Mouse (Mus musculus): ENCODE data around the gene Vps11. TPM values are rescaled to one million over a fixed set of nuclear protein-coding genes. Genes with fewer than 3 reads are reported as not detected.
"Not testable (repeated sequence)": the region's sequence is repeated elsewhere in the genome, so short reads cannot be mapped to it uniquely, and the experiment has no call there.

The Vps11 gene
- polyA plus RNA-seq, 1 experiment from 2014 or later: 34.8 TPM

DNA sequence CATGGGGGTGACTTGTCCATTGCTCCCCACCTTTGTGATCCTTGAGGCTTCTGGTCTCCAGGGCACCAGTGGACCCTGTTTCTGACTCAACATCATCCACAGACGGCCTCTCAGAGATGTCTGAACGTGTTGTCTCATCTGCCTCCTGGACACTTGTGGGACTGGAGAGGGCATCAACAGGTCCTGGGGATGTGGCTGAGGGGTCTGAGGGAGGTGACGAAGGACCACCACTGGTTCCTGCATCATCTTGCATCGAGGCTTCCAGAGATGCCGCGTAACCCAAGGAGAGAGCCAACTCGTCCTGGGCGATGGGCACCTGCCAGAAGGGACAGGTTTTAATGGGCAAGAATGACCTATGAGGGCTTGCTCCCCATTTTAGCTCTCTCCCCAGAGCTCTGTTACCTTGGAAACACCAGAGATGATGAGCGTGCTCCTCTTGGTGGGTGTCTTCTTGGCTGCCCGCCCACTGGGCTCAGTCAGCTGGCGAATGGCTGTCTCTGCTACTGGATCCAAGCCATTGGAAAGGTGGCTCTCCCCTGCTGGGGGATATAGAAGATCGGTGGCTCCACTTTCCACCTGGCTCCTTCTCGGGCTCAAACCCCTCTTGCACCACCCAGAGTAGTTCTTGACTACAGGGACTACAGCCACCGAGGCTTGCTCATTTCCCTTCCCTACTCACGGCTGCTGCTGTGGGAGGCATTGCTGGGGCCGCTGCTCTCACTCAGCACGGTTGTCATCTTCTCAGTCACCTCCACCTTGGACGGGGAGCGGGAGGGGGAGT, 47.8 kb downstream of the Vps11 start:
- DNase-seq (ENCODE audit: low spot score) (no peak), ATAC-seq (ENCODE audit: low FRiP score) (no peak)
- no peak overlapping the region for H3K4me3 ChIP-seq (replicated peaks; ENCODE audit: low read length)
- WGBS: 69% methylated on average over 19 of the region's 19 CpGs
- H3K9ac ChIP-seq: no peak overlapping the region
- H3K4me2 ChIP-seq (replicated peaks): no peak overlapping the region
- H3K27ac ChIP-seq: no peak overlapping the region
- H3K9me3 ChIP-seq (ENCODE audit: control insufficient read depth, low read length): no peaks in the 10 kb centered on the region
- peaks cover 59% of the 10 kb centered on the region for H3K36me3 ChIP-seq (replicated peaks; ENCODE audit: control insufficient read depth, insufficient read depth)
- H3K4me1 ChIP-seq (replicated peaks; ENCODE audit: control insufficient read depth, insufficient read depth, low read length): peaks cover 19% of the 10 kb centered on the region
- no peaks in the 10 kb centered on the region for H3K27me3 ChIP-seq (ENCODE audit: control insufficient read depth, insufficient read depth, low read length)

DNA sequence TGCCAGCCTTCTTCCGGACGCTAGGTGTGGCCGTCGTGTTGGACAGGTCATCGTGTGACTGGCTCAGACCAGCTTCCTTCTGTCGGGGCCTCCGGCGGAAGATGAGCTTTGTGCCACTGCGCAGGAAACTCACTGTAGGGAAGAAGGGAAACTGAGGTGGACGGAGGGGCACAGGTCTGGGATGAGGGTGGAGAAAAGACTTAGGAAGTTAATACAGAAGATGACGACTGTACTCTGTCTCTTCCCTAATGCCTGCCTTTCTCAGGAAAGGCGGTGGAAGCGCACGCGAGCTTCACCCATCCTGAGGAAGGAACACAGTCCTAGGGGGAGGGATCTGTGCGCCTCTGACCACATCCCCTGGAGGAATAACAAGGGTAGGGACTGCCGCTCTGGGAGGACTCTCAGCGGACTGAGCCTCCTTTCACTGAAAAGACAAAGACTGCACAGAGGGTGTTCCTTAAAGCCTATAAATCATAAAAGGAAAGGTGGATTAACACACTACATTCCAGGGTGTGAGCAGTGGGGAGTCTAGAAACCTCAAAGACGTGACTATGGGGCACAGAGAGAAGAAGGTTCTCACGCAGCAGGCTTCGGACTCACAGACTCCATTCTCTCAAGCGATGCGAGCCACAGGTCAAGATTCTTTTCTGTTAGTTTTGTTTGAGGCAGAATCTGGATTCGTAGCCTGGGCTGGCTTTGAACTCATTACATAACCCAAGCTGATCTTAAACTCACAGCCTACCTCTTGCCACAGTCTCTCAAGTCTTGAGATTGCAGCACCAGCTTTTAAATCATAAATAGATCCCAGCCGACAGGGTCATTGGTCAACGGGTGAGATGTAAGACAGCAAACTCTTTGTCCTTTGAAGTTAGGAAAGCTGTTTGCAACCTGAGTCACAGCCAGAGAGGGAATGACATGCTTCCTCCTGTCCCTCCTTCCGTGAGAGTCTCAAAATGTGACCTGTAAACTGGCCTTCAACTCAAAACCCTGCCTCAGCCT, 50.0 kb downstream of the Vps11 start:
- Histone ChIP-seq H3K27me3 (ENCODE audit: control insufficient read depth, insufficient read depth, low read length) (no peaks in the 10 kb centered on the region), H3K36me3 (replicated peaks; ENCODE audit: control insufficient read depth, insufficient read depth) (peaks cover 58% of the 10 kb centered on the region), H3K9ac (no peak overlapping the region; the same call in 1 of the 2 replicates), H3K9me3 (ENCODE audit: control insufficient read depth, low read length) (no peaks in the 10 kb centered on the region), H3K4me3 (replicated peaks; ENCODE audit: low read length) (no peak overlapping the region), H3K4me2 (replicated peaks) (no peak overlapping the region), H3K4me1 (replicated peaks; ENCODE audit: control insufficient read depth, insufficient read depth, low read length) (no peaks in the 10 kb centered on the region), H3K27ac (peak overlapping the region; percentile 29; the same call in 1 of the 2 replicates)
- ATAC-seq (ENCODE audit: low FRiP score) (no peak), DNase-seq (ENCODE audit: low spot score) (no peak)
- WGBS: 8% methylated on average over 27 of the region's 27 CpGs

DNA sequence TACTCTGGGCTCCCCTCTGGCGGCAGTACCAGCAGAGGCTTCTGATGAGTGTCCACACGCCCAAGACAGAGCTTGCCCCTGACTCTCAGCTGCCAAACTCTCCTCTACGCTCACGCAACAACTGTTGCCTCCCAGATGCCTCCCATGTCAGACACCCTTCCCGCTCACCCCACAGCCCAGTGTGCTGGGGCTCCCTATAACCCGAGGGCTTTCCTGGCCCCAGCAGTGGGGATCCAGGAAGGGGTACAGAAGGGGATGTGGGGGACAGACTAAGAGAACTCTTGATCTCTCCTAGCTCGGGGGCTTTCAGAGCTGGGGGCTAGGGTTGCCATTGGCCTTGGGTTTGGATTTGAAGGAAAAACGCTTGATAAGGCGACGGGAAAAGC, 50.7 kb downstream of the Vps11 start:
- ATAC-seq (ENCODE audit: low FRiP score): no peak
- WGBS: 25% methylated on average over 10 of the region's 10 CpGs
- Histone ChIP-seq H3K27me3 (ENCODE audit: control insufficient read depth, insufficient read depth, low read length) (no peaks in the 10 kb centered on the region), H3K4me2 (replicated peaks) (no peak overlapping the region), H3K9ac (no peak overlapping the region), H3K36me3 (replicated peaks; ENCODE audit: control insufficient read depth, insufficient read depth) (peaks cover 51% of the 10 kb centered on the region), H3K4me3 (replicated peaks; ENCODE audit: low read length) (no peak overlapping the region), H3K9me3 (ENCODE audit: control insufficient read depth, low read length) (no peaks in the 10 kb centered on the region), H3K4me1 (replicated peaks; ENCODE audit: control insufficient read depth, insufficient read depth, low read length) (no peaks in the 10 kb centered on the region), H3K27ac (peak overlapping the region; percentile 29; the same call in 1 of the 2 replicates)
- no peak for DNase-seq (ENCODE audit: low spot score)

DNA sequence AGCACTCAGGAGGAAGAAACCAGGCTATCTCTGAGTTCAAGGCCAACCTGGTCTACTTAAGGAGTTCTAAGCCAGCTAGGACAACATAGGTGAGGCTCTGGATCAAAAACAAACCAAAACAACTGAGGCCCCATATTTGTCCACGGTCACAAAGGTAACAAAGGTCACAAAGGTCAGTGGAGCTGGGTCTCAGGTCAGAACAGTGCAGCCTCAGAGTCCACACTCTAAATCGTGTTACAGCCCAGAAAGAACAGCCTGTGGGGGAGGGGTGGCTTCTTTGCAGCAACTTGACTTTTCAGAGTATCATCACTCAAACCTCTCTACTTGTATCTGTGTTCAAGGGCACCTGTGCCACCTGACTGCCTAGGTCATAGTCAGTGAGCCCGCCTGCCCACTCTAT, 51.7 kb downstream of the Vps11 start:
- Histone ChIP-seq H3K27ac (no peak overlapping the region), H3K4me1 (replicated peaks; ENCODE audit: control insufficient read depth, insufficient read depth, low read length) (peaks cover 1% of the 10 kb centered on the region), H3K27me3 (ENCODE audit: control insufficient read depth, insufficient read depth, low read length) (no peaks in the 10 kb centered on the region), H3K4me2 (replicated peaks) (no peak overlapping the region), H3K4me3 (replicated peaks; ENCODE audit: low read length) (no peak overlapping the region), H3K9ac (no peak overlapping the region), H3K36me3 (replicated peaks; ENCODE audit: control insufficient read depth, insufficient read depth) (peaks cover 41% of the 10 kb centered on the region), H3K9me3 (ENCODE audit: control insufficient read depth, low read length) (no peaks in the 10 kb centered on the region)
- DNase-seq (ENCODE audit: low spot score): no peak
- 70% methylated on average over 3 of the region's 3 CpGs for WGBS
- ATAC-seq (ENCODE audit: low FRiP score): no peak

DNA sequence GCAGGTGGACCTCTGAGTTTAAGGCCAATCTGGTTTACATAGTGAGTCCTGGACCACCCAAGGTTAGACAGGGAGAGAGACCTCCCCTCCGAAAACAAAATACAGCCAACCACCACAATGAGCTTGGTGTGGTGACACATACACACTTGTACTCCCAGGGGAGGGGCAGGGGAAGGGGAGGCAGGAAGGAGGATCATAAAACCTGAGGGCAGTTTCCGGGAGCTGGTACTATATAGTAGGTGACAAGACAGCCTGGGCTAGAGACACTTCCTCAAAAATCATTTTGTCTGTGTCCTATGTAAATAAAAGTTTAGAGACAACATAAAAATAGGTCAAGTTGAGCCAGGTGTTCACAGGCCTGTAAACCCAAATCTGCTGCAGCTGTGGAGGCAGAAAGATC, 54.2 kb downstream of the Vps11 start:
- Histone ChIP-seq H3K9ac (no peak overlapping the region), H3K27ac (no peak overlapping the region), H3K4me1 (replicated peaks; ENCODE audit: control insufficient read depth, insufficient read depth, low read length) (peaks cover 15% of the 10 kb centered on the region), H3K9me3 (ENCODE audit: control insufficient read depth, low read length) (no peaks in the 10 kb centered on the region), H3K4me2 (replicated peaks) (no peak overlapping the region), H3K27me3 (ENCODE audit: control insufficient read depth, insufficient read depth, low read length) (no peaks in the 10 kb centered on the region), H3K4me3 (replicated peaks; ENCODE audit: low read length) (no peak overlapping the region), H3K36me3 (replicated peaks; ENCODE audit: control insufficient read depth, insufficient read depth) (peaks cover 20% of the 10 kb centered on the region)
- DNase-seq (ENCODE audit: low spot score) (no peak), ATAC-seq (ENCODE audit: low FRiP score) (no peak)
- 98% methylated on average over 2 of the region's 2 CpGs for WGBS

DNA sequence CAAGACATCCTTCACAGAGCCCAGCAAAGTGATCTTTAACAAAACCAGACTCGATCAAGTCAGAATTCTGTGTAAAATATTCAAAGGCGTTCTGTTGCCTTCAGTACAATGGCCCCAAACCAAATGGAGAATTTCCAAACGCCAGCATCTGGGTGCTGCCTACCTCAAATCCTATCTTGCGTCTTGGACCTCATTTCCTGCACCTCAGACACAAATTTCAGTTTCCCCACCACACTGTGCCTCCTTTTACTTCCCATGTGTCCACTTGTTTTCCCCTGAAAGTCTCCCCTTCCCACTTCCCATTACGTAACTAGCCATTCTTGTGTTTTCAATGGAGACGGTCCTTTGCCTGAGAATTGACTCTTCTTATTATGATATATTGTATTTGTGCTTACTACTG, 54.9 kb downstream of the Vps11 start:
- H3K36me3 ChIP-seq (replicated peaks; ENCODE audit: control insufficient read depth, insufficient read depth): peaks cover 24% of the 10 kb centered on the region
- DNase-seq (ENCODE audit: low spot score): no peak
- no peaks in the 10 kb centered on the region for H3K27me3 ChIP-seq (ENCODE audit: control insufficient read depth, insufficient read depth, low read length)
- H3K9ac ChIP-seq: no peak overlapping the region
- no peak overlapping the region for H3K4me3 ChIP-seq (replicated peaks; ENCODE audit: low read length)
- no peaks in the 10 kb centered on the region for H3K9me3 ChIP-seq (ENCODE audit: control insufficient read depth, low read length)
- no peak for ATAC-seq (ENCODE audit: low FRiP score)
- 90% methylated on average over 6 of the region's 6 CpGs for WGBS
- peaks cover 15% of the 10 kb centered on the region for H3K4me1 ChIP-seq (replicated peaks; ENCODE audit: control insufficient read depth, insufficient read depth, low read length)
- H3K27ac ChIP-seq: no peak overlapping the region
- peak overlapping the region; percentile 77; the same call in 1 of the 2 replicates for H3K4me2 ChIP-seq (replicated peaks)

DNA sequence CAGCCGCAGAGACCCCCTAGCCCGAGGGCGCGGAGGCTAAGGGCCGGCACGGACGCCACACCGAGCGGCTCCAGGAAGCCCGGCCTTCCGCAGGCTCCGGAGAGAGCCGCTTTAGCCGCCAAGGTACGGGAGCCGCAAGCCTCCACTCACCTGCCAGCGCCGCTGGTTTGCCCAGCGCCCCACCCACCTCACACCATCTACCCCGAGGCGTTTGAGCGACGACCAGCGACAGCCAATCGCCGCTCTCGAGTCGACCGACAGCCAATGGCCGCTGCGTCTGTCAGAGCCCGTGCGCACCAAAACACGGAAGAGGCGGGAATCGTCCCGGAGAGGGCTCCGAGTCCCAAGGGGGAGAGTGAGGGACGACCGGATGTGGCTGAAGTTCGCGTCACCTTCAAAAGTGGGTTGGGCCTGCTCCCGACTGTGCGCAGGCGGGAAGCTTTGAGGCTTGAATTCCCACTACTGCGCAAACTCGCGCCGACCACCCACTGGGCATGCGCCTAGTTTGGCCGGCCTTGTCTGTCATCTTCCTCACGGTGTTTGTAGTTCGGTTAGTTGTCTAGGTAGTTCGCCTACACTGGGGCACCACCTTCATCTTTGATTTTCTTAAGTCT, 55.9 kb downstream of the Vps11 start, which contains the start of gene Hinfp:
TSS of gene Hinfp (minus strand) at position 206 of the 614 bp plus-strand sequence.
- peaks cover 24% of the 10 kb centered on the region for H3K36me3 ChIP-seq (replicated peaks; ENCODE audit: control insufficient read depth, insufficient read depth)
- H3K4me1 ChIP-seq (replicated peaks; ENCODE audit: control insufficient read depth, insufficient read depth, low read length): peaks cover 15% of the 10 kb centered on the region
- peak; percentile 99 for DNase-seq (ENCODE audit: low spot score)
- peak within 1 kb of the TSS; percentile 85 for H3K27ac ChIP-seq
- H3K9ac ChIP-seq: peak within 1 kb of the TSS; percentile 96
- peak; percentile 99 for ATAC-seq (ENCODE audit: low FRiP score)
- under 1% methylated on average over 54 of the region's 54 CpGs for WGBS
- H3K9me3 ChIP-seq (ENCODE audit: control insufficient read depth, low read length): no peaks in the 10 kb centered on the region
- H3K4me2 ChIP-seq (replicated peaks): peak within 1 kb of the TSS; percentile 77
- H3K27me3 ChIP-seq (ENCODE audit: control insufficient read depth, insufficient read depth, low read length): no peaks in the 10 kb centered on the region
- peak within 1 kb of the TSS; percentile 97 for H3K4me3 ChIP-seq (replicated peaks; ENCODE audit: low read length)

DNA sequence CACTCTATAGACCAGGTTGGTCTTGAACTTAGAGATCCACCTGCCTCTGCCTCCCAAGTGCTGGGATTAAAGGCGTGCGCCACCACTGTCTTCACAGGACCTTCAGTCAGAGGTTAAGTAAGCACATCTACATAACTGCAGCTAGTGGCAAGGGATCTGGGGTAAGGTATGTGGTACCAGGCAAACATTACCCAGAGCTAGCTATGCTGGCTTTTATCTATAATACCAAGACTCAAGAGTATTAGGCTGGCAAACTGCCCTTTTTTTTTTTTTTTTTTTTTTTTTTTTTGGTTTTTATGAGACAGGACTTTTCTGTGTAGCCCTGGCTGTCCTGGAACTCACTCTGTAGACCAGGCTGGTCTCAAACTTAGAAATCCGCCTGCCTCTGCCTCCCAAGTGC, 61.5 kb downstream of the Vps11 start:
- 95% methylated on average over 3 of the region's 3 CpGs for WGBS
- H3K4me3 ChIP-seq (replicated peaks; ENCODE audit: low read length); DNase-seq (ENCODE audit: low spot score); ATAC-seq (ENCODE audit: low FRiP score); H3K9me3 ChIP-seq (ENCODE audit: control insufficient read depth, low read length); H3K27ac ChIP-seq; H3K9ac ChIP-seq; H3K4me2 ChIP-seq (replicated peaks); H3K27me3 ChIP-seq (ENCODE audit: control insufficient read depth, insufficient read depth, low read length): not testable (repeated sequence)
- Histone ChIP-seq H3K4me1 (replicated peaks; ENCODE audit: control insufficient read depth, insufficient read depth, low read length) (peaks cover 15% of the 10 kb centered on the region), H3K36me3 (replicated peaks; ENCODE audit: control insufficient read depth, insufficient read depth) (peaks cover 73% of the 10 kb centered on the region)
